30 mouse cellular contexts compared by ENCODE assay signal in genomic region chr1:36014372-36014771, GRCm38 (mm10). TPM values are rescaled to one million over a fixed set of nuclear protein-coding genes. Genes with fewer than 3 reads are reported as not detected.
DNase-seq lines count a peak whose midpoint lies in the region; ATAC-seq and TF ChIP-seq lines count a peak whose summit lies in the region.
"Had no signal": no experiment of that assay in that cellular context is flagged by ENCODE, and none has a peak within 500 bp of the region (broad histone marks: within the 10 kb centered on the region; RNA-seq: fewer than 3 reads in every experiment).

No protein-coding gene starts in this region.

- no peaks in the 10 kb centered on the region for H3K27me3 ChIP-seq in kidney, adult 2 months (replicated peaks; ENCODE audit: control insufficient read depth, insufficient read depth, low read length)
- H3K27me3 ChIP-seq in lung, embryonic 15.5 days, result no peaks in the 10 kb centered on the region
- H3K27me3 ChIP-seq in ES-Bruce4 (ENCODE audit: control insufficient read depth, insufficient read depth, low read length, poor library complexity, severe bottlenecking), result no peaks in the 10 kb centered on the region
- no peaks in the 10 kb centered on the region for H3K27me3 ChIP-seq in forebrain, embryonic 10.5 days (ENCODE audit: poor library complexity, severe bottlenecking)
- H3K27me3 ChIP-seq: embryonic facial prominence, embryonic 13.5 days; forebrain, embryonic 12.5 days; hindbrain, embryonic 13.5 days; limb, embryonic 12.5 days; liver, embryonic 15.5 days; neural tube, embryonic 12.5 days had no signal

- DNase-seq in kidney, adult 2 months, result no peak
- DNase-seq in kidney, postnatal 36 days, result no peak
- DNase-seq in lung, postnatal 4 days, result no peak
- DNase-seq in ES-E14 (ENCODE audit: low read depth, low spot score), result no peak
- DNase-seq in forebrain, embryonic 10.5 days (ENCODE audit: extremely low spot score, low spot score), result no peak
- DNase-seq: adrenal gland, postnatal 25 days; B cell, adult 2 months; cerebellum, adult 11-12 months; cerebellum, adult 9-11 months; gastrocnemius, postnatal 10 days; heart, postnatal 4 days; right cerebral cortex, adult 18-20 months; right cerebral cortex, postnatal 4 days; thymus, adult 2 months; thymus, postnatal 36 days had no signal

- in situ Hi-C loops in ES-E14 (cut with MboI; ENCODE audit: low sequenced_read_pairs in 2 of 2, unreplicated experiment in 2 of 2), result loop anchor here in 1 of 2 experiments (10.0 kb wide), 1 partner anchor 50 kb away; the partner anchor contains the start of gene Hs6st1

- TF ChIP-seq EP300 in ES-Bruce4 (IDR thresholded peaks at IDR 0.05; ENCODE audit: insufficient read depth, low read depth, low read length), result no peak

- no peak for ATAC-seq in lung, embryonic 15.5 days (ENCODE audit: borderline replicate concordance, extremely low read depth, low FRiP score, low TSS enrichment)
- ATAC-seq: midbrain, embryonic 16.5 days had no signal

- no peak for TF ChIP-seq CTCF in kidney, adult 2 months (conservative IDR thresholded peaks at IDR 0.05; ENCODE audit: insufficient read depth, insufficient read length, low read depth, low read length)
- TF ChIP-seq CTCF in ES-Bruce4 (IDR thresholded peaks at IDR 0.05; ENCODE audit: low read depth, low read length), result no peak

- WGBS in kidney, adult 2 months, result 54% methylated on average over 7 of the region's 7 CpGs
- 68% methylated on average over 7 of the region's 7 CpGs for WGBS in lung, embryonic 15.5 days
- WGBS in forebrain, embryonic 10.5 days, result 77% methylated on average over 7 of the region's 7 CpGs

- H3K4me3 ChIP-seq in kidney, adult 2 months (ENCODE audit: insufficient read depth, low read depth, low read length), result no peak overlapping the region
- no peak overlapping the region for H3K4me3 ChIP-seq in lung, embryonic 15.5 days
- H3K4me3 ChIP-seq in ES-Bruce4 (ENCODE audit: low read depth, low read length), result no peak overlapping the region
- H3K4me3 ChIP-seq in ES-E14 (ENCODE audit: insufficient read depth in 1 of 2, low read depth in 1 of 2, low read length in 2 of 2, poor library complexity in 1 of 2, severe bottlenecking in 1 of 2), result no peak overlapping the region
- H3K4me3 ChIP-seq in forebrain, embryonic 10.5 days, result no peak overlapping the region
- H3K4me3 ChIP-seq: embryonic facial prominence, embryonic 13.5 days; forebrain, embryonic 12.5 days; hindbrain, embryonic 13.5 days; layer of hippocampus, adult 2 months; left cerebral cortex, adult 2 months; limb, embryonic 12.5 days; liver, embryonic 15.5 days; myocyte; neural tube, embryonic 12.5 days had no signal

- peak overlapping the region; percentile 87 for H3K27ac ChIP-seq in kidney, adult 2 months (ENCODE audit: insufficient read depth, low read depth, low read length)
- 0 out of 2 replicates have a peak overlapping the region, but pooled peaks have one; percentile 71 for H3K27ac ChIP-seq in lung, embryonic 15.5 days
- H3K27ac ChIP-seq in ES-Bruce4 (ENCODE audit: insufficient read depth, low read length) (peak overlapping the region; percentile 99), ES-E14 (ENCODE audit: insufficient read depth, low read depth, low read length, poor library complexity, severe bottlenecking) (peak overlapping the region; percentile 99)
- H3K27ac ChIP-seq in forebrain, embryonic 10.5 days, result no peak overlapping the region
- H3K27ac ChIP-seq: embryonic facial prominence, embryonic 13.5 days; forebrain, embryonic 12.5 days; hindbrain, embryonic 13.5 days; layer of hippocampus, adult 2 months; left cerebral cortex, adult 2 months; limb, embryonic 12.5 days; liver, embryonic 15.5 days; macrophage; neural tube, embryonic 12.5 days had no signal

- no peak overlapping the region for H3K9ac ChIP-seq in lung, embryonic 15.5 days
- H3K9ac ChIP-seq in ES-Bruce4 (ENCODE audit: low read depth, poor library complexity, severe bottlenecking), result no peak overlapping the region
- no peak overlapping the region; the same call in 1 of the 2 replicates for H3K9ac ChIP-seq in ES-E14 (ENCODE audit: insufficient read depth, low read depth, low read length, poor library complexity, severe bottlenecking)
- H3K9ac ChIP-seq: embryonic facial prominence, embryonic 13.5 days; forebrain, embryonic 12.5 days; hindbrain, embryonic 13.5 days; limb, embryonic 12.5 days; liver, embryonic 15.5 days; lung, embryonic 14.5 days; neural tube, embryonic 12.5 days had no signal

- peaks cover 31% of the 10 kb centered on the region for H3K4me1 ChIP-seq in kidney, adult 2 months (ENCODE audit: control insufficient read depth, insufficient read depth, low read length)
- H3K4me1 ChIP-seq in lung, embryonic 15.5 days, result peaks cover 35% of the 10 kb centered on the region
- H3K4me1 ChIP-seq in ES-Bruce4 (ENCODE audit: control insufficient read depth, insufficient read depth, low read length), result peaks cover 12% of the 10 kb centered on the region
- peaks cover 31 to 33% of the 10 kb centered on the region in 2 experiments for H3K4me1 ChIP-seq in ES-E14 (ENCODE audit: control insufficient read depth in 2 of 2, insufficient read depth in 2 of 2, low read length in 2 of 2, poor library complexity in 1 of 2)
- peaks cover 40% of the 10 kb centered on the region for H3K4me1 ChIP-seq in forebrain, embryonic 10.5 days
- H3K4me1 ChIP-seq: liver, embryonic 15.5 days had no signal

- no peaks in the 10 kb centered on the region for H3K36me3 ChIP-seq in kidney, adult 2 months (ENCODE audit: control insufficient read depth, insufficient read depth, low read length)
- no peaks in the 10 kb centered on the region for H3K36me3 ChIP-seq in lung, embryonic 15.5 days
- H3K36me3 ChIP-seq in ES-Bruce4 (ENCODE audit: control insufficient read depth, insufficient read depth, low read length, poor library complexity, severe bottlenecking) (no peaks in the 10 kb centered on the region), ES-E14 (ENCODE audit: control insufficient read depth, insufficient read depth, low read length, poor library complexity, severe bottlenecking) (no peaks in the 10 kb centered on the region; the same call in 1 of the 2 replicates)
- no peaks in the 10 kb centered on the region for H3K36me3 ChIP-seq in forebrain, embryonic 10.5 days (replicated peaks)
- H3K36me3 ChIP-seq: embryonic facial prominence, embryonic 13.5 days; forebrain, embryonic 12.5 days; hindbrain, embryonic 13.5 days; limb, embryonic 12.5 days; liver, embryonic 15.5 days; neural tube, embryonic 12.5 days had no signal

- no peak overlapping the region for H3K4me2 ChIP-seq in lung, embryonic 15.5 days
- H3K4me2 ChIP-seq: embryonic facial prominence, embryonic 13.5 days; forebrain, embryonic 12.5 days; heart, embryonic 11.5 days; hindbrain, embryonic 13.5 days; limb, embryonic 12.5 days; liver, embryonic 15.5 days; lung, embryonic 14.5 days; neural tube, embryonic 12.5 days had no signal

- no peak for TF ChIP-seq POLR2A in kidney, adult 2 months (IDR thresholded peaks at IDR 0.05; ENCODE audit: low read depth, low read length)
- no peak for TF ChIP-seq POLR2A in ES-Bruce4 (IDR thresholded peaks at IDR 0.05; ENCODE audit: insufficient read depth, low read length)

- H3K9me3 ChIP-seq in lung, embryonic 15.5 days, result no peaks in the 10 kb centered on the region
- peaks cover 2% of the 10 kb centered on the region; the same call in 1 of the 2 replicates for H3K9me3 ChIP-seq in ES-Bruce4 (replicated peaks; ENCODE audit: control insufficient read depth, insufficient read depth, low read length, poor library complexity, severe bottlenecking)
- no peaks in the 10 kb centered on the region for H3K9me3 ChIP-seq in ES-E14 (ENCODE audit: control insufficient read depth, insufficient read depth, low read depth, low read length)
- H3K9me3 ChIP-seq in forebrain, embryonic 10.5 days, result peaks cover 2% of the 10 kb centered on the region; the same call in 1 of the 2 replicates
- H3K9me3 ChIP-seq: forebrain, embryonic 12.5 days; hindbrain, embryonic 13.5 days; limb, embryonic 12.5 days; liver, embryonic 15.5 days; neural tube, embryonic 12.5 days had no signal

TF ChIP-seq in ES-E14, 5 proteins besides CTCF, POLR2A, EP300 and RAD21:
- TF ChIP-seq ZC3H11A (IDR thresholded peaks at IDR 0.05; ENCODE audit: borderline replicate concordance, low read depth, low read length) (no peak), MAFK (IDR thresholded peaks at IDR 0.05; ENCODE audit: insufficient read depth, low read depth, low read length) (0 out of 2 replicates have a peak, but pooled peaks have one; percentile 33), ZNF384 (IDR thresholded peaks at IDR 0.05; ENCODE audit: low read depth, low read length) (0 out of 2 replicates have a peak, but pooled peaks have one; percentile 75), HCFC1 (IDR thresholded peaks at IDR 0.05; ENCODE audit: borderline replicate concordance, insufficient read depth, low read length) (no peak), CHD2 (IDR thresholded peaks at IDR 0.05; ENCODE audit: low read depth, low read length) (0 out of 2 replicates have a peak, but pooled peaks have one; percentile 41)

RNA-seq across cellular contexts. Expression of gene Hs6st1, which starts 53.8 kb away (rescaled TPM):
- 123 and 142 TPM in 2 replicates for polyA plus RNA-seq in kidney, adult 2 months (2012; rRNA removed)
- 11.7 and 12.7 TPM in 2 replicates for polyA plus RNA-seq in lung, embryonic 15.5 days (2015; fragmentation: Nextera tagmentation; extraction: Ambion mirVana)
- 75.6 and 79.2 TPM in 2 replicates for polyA plus RNA-seq in ES-Bruce4 (2011; ENCODE audit: insufficient read depth, insufficient read length, low read depth, missing spikeins)
- 46.3 and 51.0 TPM in 2 replicates for total RNA-seq in ES-E14 (2012; rRNA removed)
- 4.2 TPM in 2 replicates for polyA plus RNA-seq in forebrain, embryonic 10.5 days (2016; fragmentation: Nextera tagmentation; extraction: Ambion mirVana)
